Comparison of ENCODE assay signal across 7 mouse cellular contexts in the genomic region with DNA sequence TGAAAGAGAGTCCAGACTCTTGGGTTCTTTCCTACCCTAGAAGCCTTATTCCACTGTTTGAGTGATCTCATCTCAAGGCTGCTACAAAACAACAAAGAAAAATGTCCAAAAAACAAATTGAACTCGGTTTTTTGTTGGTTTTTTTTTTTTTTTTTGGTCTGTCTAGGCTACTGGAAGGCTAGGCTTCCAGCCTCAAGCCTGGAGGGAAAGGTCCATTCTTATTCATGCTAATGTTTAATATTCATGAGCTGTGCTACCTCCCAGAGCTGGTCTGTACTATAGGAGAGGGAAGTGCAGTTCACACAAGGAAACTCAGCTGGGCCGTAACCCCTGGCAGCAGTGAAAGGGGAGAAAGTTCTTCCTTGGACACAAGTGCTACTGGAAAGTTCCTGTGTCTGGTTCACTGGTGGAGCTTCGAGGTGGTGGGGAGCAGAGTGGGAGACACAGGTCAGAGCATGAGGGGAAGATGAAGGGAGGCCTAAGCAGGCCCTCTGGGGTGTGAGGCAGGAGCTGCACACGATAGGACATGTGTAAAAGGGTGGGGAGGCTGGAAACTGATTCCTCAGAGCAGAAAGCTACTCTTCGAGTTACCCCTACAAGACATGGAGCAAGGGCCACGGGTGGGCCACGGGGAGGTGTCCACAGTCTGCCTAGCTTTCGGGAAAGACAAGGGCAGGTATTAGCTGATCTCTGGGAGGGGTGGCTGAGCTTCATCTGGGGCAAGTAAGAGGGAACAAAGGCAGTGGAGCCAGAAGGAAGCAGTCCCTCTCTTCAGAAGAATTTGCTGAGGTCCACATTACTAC. TPM values are rescaled to one million over a fixed set of nuclear protein-coding genes. Genes with fewer than 3 reads are reported as not detected.
DNase-seq lines count a peak whose midpoint lies in the region; ATAC-seq and TF ChIP-seq lines count a peak whose summit lies in the region.

No protein-coding gene starts in this region.

- WGBS in hindbrain, embryonic 11.5 days: 43% methylated on average over 8 of the region's 8 CpGs
- 40% methylated on average over 8 of the region's 8 CpGs for WGBS in neural tube, embryonic 14.5 days

- H3K27ac ChIP-seq in MEL (ENCODE audit: control insufficient read depth, low read depth, low read length): peak overlapping the region; percentile 92
- H3K27ac ChIP-seq in hindbrain, embryonic 11.5 days (ENCODE audit: low read depth, low read length): peak overlapping the region; percentile 89
- peak overlapping the region; percentile 92 for H3K27ac ChIP-seq in neural tube, embryonic 14.5 days (ENCODE audit: low read depth, low read length)

- no peak for TF ChIP-seq RAD21 in MEL (IDR thresholded peaks at IDR 0.05; ENCODE audit: low read depth, low read length)

- DNase-seq in MEL (ENCODE audit: low read depth, low spot score) (peak; percentile 87), liver (peak; percentile 64)
- peak; percentile 59 for DNase-seq in embryo, embryonic 10.5 days (ENCODE audit: low spot score)
- peak; percentile 59 for DNase-seq in hindbrain, embryonic 11.5 days (ENCODE audit: low spot score)
- DNase-seq in layer of hippocampus, adult 8-10 months (ENCODE audit: low spot score in 2 of 2): no peak

- peaks cover 20 to 28% of the 10 kb centered on the region in 2 experiments for H3K4me1 ChIP-seq in MEL (ENCODE audit: control insufficient read depth in 1 of 2, insufficient read depth in 2 of 2, low read length in 2 of 2)
- peaks cover 9% of the 10 kb centered on the region for H3K4me1 ChIP-seq in hindbrain, embryonic 11.5 days (replicated peaks; ENCODE audit: control insufficient read depth, insufficient read depth, low read length)
- H3K4me1 ChIP-seq in neural tube, embryonic 14.5 days (ENCODE audit: control insufficient read depth, insufficient read depth, low read length): peaks cover 38% of the 10 kb centered on the region

- no peak for TF ChIP-seq CTCF in MEL (IDR thresholded peaks at IDR 0.05 in 2 of 3, conservative IDR thresholded peaks at IDR 0.05 in 1 of 3; ENCODE audit: control insufficient read depth in 1 of 3, insufficient read depth in 1 of 3, low read depth in 2 of 3, low read length in 3 of 3, poor library complexity in 1 of 3, severe bottlenecking in 1 of 3)

- H3K27me3 ChIP-seq in MEL (ENCODE audit: control insufficient read depth in 1 of 2, insufficient read depth in 2 of 2, low read length in 2 of 2): no peaks in the 10 kb centered on the region
- H3K27me3 ChIP-seq in hindbrain, embryonic 11.5 days (ENCODE audit: control insufficient read depth, insufficient read depth, low read length): no peaks in the 10 kb centered on the region
- H3K27me3 ChIP-seq in neural tube, embryonic 14.5 days (ENCODE audit: control insufficient read depth, insufficient read depth, low read length): no peaks in the 10 kb centered on the region

- no peak for TF ChIP-seq POLR2A in MEL (IDR thresholded peaks at IDR 0.05; ENCODE audit: control insufficient read depth in 1 of 2, insufficient read depth in 1 of 2, low read depth in 1 of 2, low read length in 2 of 2, poor library complexity in 1 of 2)

- peak overlapping the region; percentile 66 to 73 for H3K4me3 ChIP-seq in MEL (ENCODE audit: control insufficient read depth in 1 of 2, insufficient read depth in 1 of 2, low read depth in 2 of 2, low read length in 2 of 2)
- H3K4me3 ChIP-seq in hindbrain, embryonic 11.5 days (ENCODE audit: low read depth, low read length): peak overlapping the region; percentile 68
- peak overlapping the region; percentile 81 for H3K4me3 ChIP-seq in neural tube, embryonic 14.5 days (ENCODE audit: low read depth, low read length)

- peak overlapping the region; percentile 89 for H3K4me2 ChIP-seq in hindbrain, embryonic 11.5 days (replicated peaks; ENCODE audit: low read depth, low read length)
- peak overlapping the region; percentile 96 for H3K4me2 ChIP-seq in neural tube, embryonic 14.5 days (ENCODE audit: low read depth, low read length)

- H3K36me3 ChIP-seq in MEL (ENCODE audit: control insufficient read depth in 1 of 2, insufficient read depth in 2 of 2, low read length in 2 of 2): peaks cover 37% of the 10 kb centered on the region in 2 experiments
- H3K36me3 ChIP-seq in hindbrain, embryonic 11.5 days (ENCODE audit: control insufficient read depth, insufficient read depth, low read length): 0 out of 2 replicates have a peak, but pooled peaks cover 6% of the 10 kb centered on the region
- peaks cover 34% of the 10 kb centered on the region for H3K36me3 ChIP-seq in neural tube, embryonic 14.5 days (ENCODE audit: control insufficient read depth, insufficient read depth, low read length)

- H3K79me2 ChIP-seq in MEL (ENCODE audit: control insufficient read depth, insufficient read depth, low read length, poor library complexity): peaks cover 65% of the 10 kb centered on the region

- no peak for TF ChIP-seq EP300 in MEL (IDR thresholded peaks at IDR 0.05; ENCODE audit: low read depth in 1 of 2, low read length in 2 of 2)

- ATAC-seq in hindbrain, embryonic 11.5 days (ENCODE audit: low FRiP score): peak; percentile 53
- no peak for ATAC-seq in neural tube, embryonic 14.5 days (ENCODE audit: low read depth)
- ATAC-seq in cerebellum, adult (ENCODE audit: insufficient number of reproducible peaks, low FRiP score, low TSS enrichment): no peak

- H3K9ac ChIP-seq in MEL (ENCODE audit: control insufficient read depth, low read depth, low read length, poor library complexity, severe bottlenecking): peak overlapping the region; percentile 84
- H3K9ac ChIP-seq in hindbrain, embryonic 11.5 days (ENCODE audit: low read depth, low read length): peak overlapping the region; percentile 74
- peak overlapping the region; percentile 37; the same call in 1 of the 2 replicates for H3K9ac ChIP-seq in neural tube, embryonic 14.5 days (replicated peaks; ENCODE audit: low read depth, low read length)

- H3K9me3 ChIP-seq in MEL (replicated peaks; ENCODE audit: insufficient read depth, low read length): no peaks in the 10 kb centered on the region
- no peaks in the 10 kb centered on the region for H3K9me3 ChIP-seq in hindbrain, embryonic 11.5 days (ENCODE audit: control insufficient read depth, low read length)
- no peaks in the 10 kb centered on the region for H3K9me3 ChIP-seq in neural tube, embryonic 14.5 days (ENCODE audit: control insufficient read depth, low read length)

TF ChIP-seq in MEL, 35 proteins besides CTCF, POLR2A, EP300 and RAD21:
- no peak for TF ChIP-seq POLR2AphosphoS5 (IDR thresholded peaks at IDR 0.05; ENCODE audit: borderline replicate concordance, low read depth, low read length)
- peak; percentile 33; the same call in 1 of the 2 replicates for TF ChIP-seq TBP (IDR thresholded peaks at IDR 0.05; ENCODE audit: low read depth, low read length)
- no peak for TF ChIP-seq POLR2AphosphoS2 (IDR thresholded peaks at IDR 0.05; ENCODE audit: low read length)
- no peak for TF ChIP-seq CHD1 (IDR thresholded peaks at IDR 0.05; ENCODE audit: low read depth, low read length)

RNA-seq across cellular contexts. Expression of a gene that starts 1.3 kb away (rescaled TPM):
- total RNA-seq in MEL (2012; rRNA removed): 6.7 and 7.3 TPM in 2 replicates
- polyA plus RNA-seq in MEL (2012; ENCODE audit: insufficient read depth in 1 of 2, insufficient read length in 2 of 2, low read depth in 1 of 2, low replicate concordance in 2 of 2, missing spikeins in 1 of 2): 10 to 100 TPM in 1 of 2 experiments, not detected in 1; 24.6 TPM
- polyA plus RNA-seq in hindbrain, embryonic 11.5 days (2014; fragmentation: Nextera tagmentation; extraction: Ambion mirVana): 171 and 203 TPM in 2 replicates
- polyA plus RNA-seq in neural tube, embryonic 14.5 days (2014; fragmentation: Nextera tagmentation; extraction: Ambion mirVana): 506 and 653 TPM in 2 replicates
- total RNA-seq in layer of hippocampus, adult 8-10 months (2022): 100 to 1,000 TPM; 265 to 305 (median 277) TPM

RNA-seq across cellular contexts. Expression of a gene that starts 2.2 kb away (rescaled TPM):
- total RNA-seq in MEL (2012; rRNA removed): 238 and 341 TPM in 2 replicates
- 100 to 1,000 TPM in 1 of 2 experiments, not detected in 1; 472 TPM for polyA plus RNA-seq in MEL (2012; ENCODE audit: insufficient read depth in 1 of 2, insufficient read length in 2 of 2, low read depth in 1 of 2, low replicate concordance in 2 of 2, missing spikeins in 1 of 2)
- polyA plus RNA-seq in hindbrain, embryonic 11.5 days (2014; fragmentation: Nextera tagmentation; extraction: Ambion mirVana): 110 and 117 TPM in 2 replicates
- 48.7 and 61.6 TPM in 2 replicates for polyA plus RNA-seq in neural tube, embryonic 14.5 days (2014; fragmentation: Nextera tagmentation; extraction: Ambion mirVana)
- total RNA-seq in layer of hippocampus, adult 8-10 months (2022): 10 to 100 TPM; 72.9 to 79.5 (median 77.2) TPM

RNA-seq across cellular contexts. Expression of a gene that starts 10.7 kb away (rescaled TPM):
- 0.08 TPM in 1 of 2 replicates, not detected in the other for total RNA-seq in MEL (2012; rRNA removed)
- under 1 TPM in 1 of 2 experiments, not detected in 1; 0.18 TPM for polyA plus RNA-seq in MEL (2012; ENCODE audit: insufficient read depth in 1 of 2, insufficient read length in 2 of 2, low read depth in 1 of 2, low replicate concordance in 2 of 2, missing spikeins in 1 of 2)
- polyA plus RNA-seq in hindbrain, embryonic 11.5 days (2014; fragmentation: Nextera tagmentation; extraction: Ambion mirVana): 0.21 TPM in 1 of 2 replicates, not detected in the other
- 0.23 and 0.31 TPM in 2 replicates for polyA plus RNA-seq in neural tube, embryonic 14.5 days (2014; fragmentation: Nextera tagmentation; extraction: Ambion mirVana)
- under 1 TPM in 3 of 4 experiments, not detected in 1; 0.25 to 0.45 (median 0.41) TPM for total RNA-seq in layer of hippocampus, adult 8-10 months (2022)

RNA-seq across cellular contexts. Expression of a gene that starts 13.0 kb away (rescaled TPM):
- total RNA-seq in MEL (2012; rRNA removed): 78.7 and 82.2 TPM in 2 replicates
- polyA plus RNA-seq in MEL (2012; ENCODE audit: insufficient read depth in 1 of 2, insufficient read length in 2 of 2, low read depth in 1 of 2, low replicate concordance in 2 of 2, missing spikeins in 1 of 2): 10 to 100 TPM; 72.2 to 92.8 TPM
- 6.1 and 9.7 TPM in 2 replicates for polyA plus RNA-seq in hindbrain, embryonic 11.5 days (2014; fragmentation: Nextera tagmentation; extraction: Ambion mirVana)
- 3.4 and 4.7 TPM in 2 replicates for polyA plus RNA-seq in neural tube, embryonic 14.5 days (2014; fragmentation: Nextera tagmentation; extraction: Ambion mirVana)
- 10 to 100 TPM; 15.7 to 18.0 (median 17.5) TPM for total RNA-seq in layer of hippocampus, adult 8-10 months (2022)

RNA-seq across cellular contexts. Expression of a gene that starts 20.3 kb away (rescaled TPM):
- total RNA-seq in MEL (2012; rRNA removed): 0.19 and 0.20 TPM in 2 replicates
- under 1 TPM in 1 of 2 experiments, not detected in 1; 0.43 TPM for polyA plus RNA-seq in MEL (2012; ENCODE audit: insufficient read depth in 1 of 2, insufficient read length in 2 of 2, low read depth in 1 of 2, low replicate concordance in 2 of 2, missing spikeins in 1 of 2)
- polyA plus RNA-seq in hindbrain, embryonic 11.5 days (2014; fragmentation: Nextera tagmentation; extraction: Ambion mirVana): 0.61 and 0.73 TPM in 2 replicates
- polyA plus RNA-seq in neural tube, embryonic 14.5 days (2014; fragmentation: Nextera tagmentation; extraction: Ambion mirVana): 0.28 TPM in 1 of 2 replicates, not detected in the other
- total RNA-seq in layer of hippocampus, adult 8-10 months (2022): under 1 TPM in 3 of 4 experiments, not detected in 1; 0.43 to 0.95 (median 0.63) TPM

Comparison
In these comparisons a context has a peak if more than half of its experiments do, and no peak if none do; other contexts are left out.
1. DNase-seq: peak in MEL (single experiment), embryo, embryonic 10.5 days (single experiment), hindbrain, embryonic 11.5 days (single experiment) and liver (single experiment); none in layer of hippocampus, adult 8-10 months (0 of 2).
2. Peak in every context shown above with its lines, with median percentiles within 50 percentile points of each other: H3K27ac ChIP-seq, H3K4me3 ChIP-seq and H3K9ac ChIP-seq.